Mouse (Mus musculus) c-Kit-positive CD71-positive TER-119-positive erythroid progenitor cells, embryonic 14.5 days (primary cell): ENCODE measurements around the gene Gng12.
A peak's percentile ranks its signal among the peaks of the same experiment; 100 is the strongest.
"Not testable (repeated sequence)": the region's sequence is repeated elsewhere in the genome, so short reads cannot be mapped to it uniquely, and the experiment has no call there.

Source experiments
- DNase-seq: peaks from one replicate; pipeline ENCODE4 v3.0.0-alpha.2; 2013; ENCODE audit warnings: low spot score

Gng12 gene

GRCm38 (mm10) chr6:67029312-67029950 lies 133.2 kb downstream of the Gng12 start:
- DNase-seq, result no peak

- no peak for DNase-seq
These were observed 133.8 kb downstream of the Gng12 start for GRCm38 (mm10) chr6:67029987-67030386.

- no peak for DNase-seq
These were observed 134.2 kb downstream of the Gng12 start for GRCm38 (mm10) chr6:67030416-67030815.

- no peak for DNase-seq
These were observed 134.6 kb downstream of the Gng12 start for GRCm38 (mm10) chr6:67030846-67031245.

- not testable (repeated sequence) for DNase-seq
These were observed 136.4 kb downstream of the Gng12 start for GRCm38 (mm10) chr6:67032551-67032950.

- DNase-seq, result not testable (repeated sequence)
These were observed 136.8 kb downstream of the Gng12 start for GRCm38 (mm10) chr6:67032972-67033371.

DNA sequence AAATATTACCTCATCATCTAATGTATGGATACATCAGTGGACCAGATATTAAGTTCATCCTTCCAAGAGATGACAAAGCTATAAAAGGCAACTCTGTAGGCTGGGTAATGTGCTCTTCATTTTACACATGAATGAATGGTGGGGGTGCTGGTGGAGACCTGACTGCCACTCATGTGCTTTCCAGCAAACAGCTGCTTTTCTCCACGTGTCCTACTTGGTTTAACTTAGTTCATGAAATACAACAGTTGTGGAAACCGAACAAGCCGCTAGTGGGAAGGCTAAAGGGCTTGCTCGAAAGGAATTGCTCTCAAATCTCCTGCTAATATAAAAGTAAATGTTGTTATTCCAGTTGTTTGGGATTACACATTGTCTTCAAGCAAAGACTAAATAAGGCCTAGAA lies 137.4 kb downstream of the Gng12 start:
- DNase-seq, result no peak

DNA sequence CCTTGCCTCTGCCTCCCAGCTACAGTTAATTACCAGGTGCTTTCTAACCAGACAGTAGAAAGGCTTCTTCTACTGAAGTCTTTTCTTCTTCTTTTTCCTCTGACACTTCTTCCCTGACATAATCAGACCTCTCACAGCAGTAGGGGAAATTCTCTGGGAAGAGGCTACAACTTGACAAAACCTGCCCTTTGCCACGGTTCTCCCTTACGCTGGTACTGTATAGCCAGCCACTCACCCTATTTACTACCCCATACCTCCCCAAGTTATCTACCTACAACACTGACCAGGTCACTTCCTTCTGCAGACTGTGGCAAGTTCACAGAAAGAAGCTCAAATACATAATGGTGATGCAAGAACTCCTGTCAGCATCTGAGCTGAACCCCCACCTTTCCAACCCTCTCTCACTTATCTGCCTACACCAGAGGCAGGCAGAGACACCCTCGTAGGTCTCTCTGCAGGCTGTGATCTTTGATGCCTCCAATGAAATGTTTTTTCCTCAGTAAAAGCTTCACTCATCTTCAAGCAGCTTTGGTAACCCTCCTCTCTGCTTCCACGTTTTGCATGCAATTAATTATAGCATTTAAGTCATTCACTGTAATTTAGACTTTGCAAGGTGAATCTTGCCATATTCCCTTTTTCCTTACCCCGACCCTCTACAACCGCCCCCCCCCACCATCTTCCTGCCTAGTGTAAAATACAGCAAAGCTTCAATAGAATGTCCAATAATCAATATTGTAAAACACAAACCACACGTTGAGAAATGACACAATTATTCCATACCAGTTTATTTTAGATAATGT lies 138.3 kb downstream of the Gng12 start:
- DNase-seq, result peak; percentile 83

DNA sequence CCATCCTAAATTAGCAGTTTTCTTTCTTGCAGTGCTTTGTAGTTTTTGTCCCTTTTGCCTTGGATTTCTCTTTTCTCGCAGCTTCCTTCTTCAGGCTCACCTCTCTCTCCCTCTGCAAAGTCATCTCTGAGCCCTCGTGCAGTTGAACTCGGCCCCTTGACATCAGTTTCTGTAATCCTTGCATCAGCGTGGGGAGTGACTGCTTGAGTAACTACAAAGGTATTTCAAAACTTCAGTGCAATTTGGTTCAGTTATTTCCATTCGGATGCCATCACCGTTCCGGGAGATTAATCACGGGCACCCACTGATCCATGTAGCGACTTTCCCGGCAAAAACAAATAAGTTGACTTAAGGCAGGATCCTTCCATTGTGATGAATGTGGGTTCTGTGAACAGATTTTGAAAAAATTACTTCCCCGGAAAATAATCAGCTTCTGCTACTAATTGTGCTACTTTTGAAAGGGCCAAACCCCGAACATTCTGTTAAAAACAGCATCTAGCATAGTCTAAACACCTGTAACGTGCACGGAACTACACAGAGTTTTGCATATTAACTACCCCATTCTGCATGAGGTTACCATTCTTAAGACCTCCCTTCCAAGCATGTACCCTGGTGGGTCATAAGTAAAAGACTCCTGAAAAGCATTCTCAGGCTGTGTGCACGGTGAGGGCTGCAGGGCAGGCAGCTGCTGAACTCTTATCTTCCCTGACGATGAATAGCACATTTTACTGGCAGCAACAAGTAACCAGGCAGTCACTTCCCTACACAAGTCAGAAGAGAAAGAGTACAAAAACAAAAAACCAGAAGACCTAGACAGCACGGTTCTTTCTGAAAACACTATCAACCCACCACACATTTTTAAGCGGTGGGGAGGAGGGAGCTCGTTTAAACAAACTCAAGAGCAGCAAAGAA lies 139.4 kb downstream of the Gng12 start:
- peak; percentile 72 for DNase-seq

GRCm38 (mm10) chr6:67036356-67036811 lies 140.2 kb downstream of the Gng12 start:
- peak; percentile 82 for DNase-seq

GRCm38 (mm10) chr6:67036837-67037628 lies 140.8 kb downstream of the Gng12 start, which contains the start of gene Gadd45a:
Gadd45a (minus strand) TSS chr6:67037457.
- DNase-seq, result peak; percentile 97

DNA sequence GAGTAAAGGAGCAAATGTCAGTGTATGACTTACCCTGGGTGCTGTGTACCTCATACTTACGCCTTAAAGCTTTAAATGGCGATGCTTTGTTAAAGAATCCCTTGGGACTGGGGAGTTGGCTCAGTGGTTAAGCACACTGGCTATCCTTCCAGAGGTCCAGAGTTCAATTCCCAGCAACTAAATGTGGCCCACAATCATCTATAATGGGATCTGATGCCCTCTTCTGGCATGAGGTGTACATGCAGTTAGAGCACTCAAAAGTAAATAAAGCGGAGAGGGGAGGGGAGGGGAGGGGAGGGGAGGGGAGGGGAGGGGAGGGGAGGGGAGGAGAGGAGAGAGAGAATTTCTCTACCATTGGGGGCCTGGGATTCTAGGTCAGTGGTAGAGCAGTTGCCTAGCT lies 142.8 kb downstream of the Gng12 start:
- no peak for DNase-seq

- no peak for DNase-seq
These were observed 144.8 kb downstream of the Gng12 start for GRCm38 (mm10) chr6:67040904-67041410.

DNA sequence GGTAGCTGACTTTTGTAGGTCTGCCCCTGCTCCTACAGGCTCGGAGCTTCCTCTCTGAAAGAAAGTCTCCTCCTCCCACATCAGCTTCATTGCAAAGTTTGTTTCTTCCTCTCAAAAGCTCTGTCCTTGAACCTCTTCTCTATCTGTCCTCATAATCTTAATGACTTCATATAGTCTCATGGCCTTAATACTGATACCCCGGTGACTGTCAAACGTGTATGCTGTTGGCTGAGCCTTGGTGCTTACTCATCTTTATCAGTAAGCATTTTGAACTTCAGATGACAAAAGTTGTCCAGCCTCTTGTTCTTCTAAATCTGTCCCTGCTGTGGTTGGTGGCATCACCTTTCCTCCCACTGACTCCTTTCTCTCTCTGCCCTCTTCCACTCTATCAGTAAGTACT lies 149.2 kb downstream of the Gng12 start:
- no peak for DNase-seq

DNA sequence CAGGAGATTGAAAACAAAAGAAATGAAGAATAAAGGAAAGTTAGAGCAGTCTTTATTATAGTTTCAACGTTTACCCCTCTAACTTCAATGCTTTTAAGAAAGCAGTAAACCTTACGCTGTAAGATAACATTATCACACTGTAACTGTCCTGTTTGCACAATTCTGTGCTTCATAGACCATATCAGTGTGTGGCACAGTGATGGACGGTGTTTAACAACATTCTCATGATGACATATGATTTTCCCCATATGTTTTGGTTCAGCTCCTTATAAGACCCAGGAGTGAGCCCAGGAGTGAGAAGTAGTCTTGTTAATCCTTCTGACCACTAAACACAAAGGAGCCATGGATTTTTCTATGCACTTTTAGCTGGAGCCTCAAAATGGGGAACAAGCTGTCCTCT lies 150.7 kb downstream of the Gng12 start:
- no peak for DNase-seq

- DNase-seq, result no peak
These were observed 152.0 kb downstream of the Gng12 start for GRCm38 (mm10) chr6:67048052-67048691.

- DNase-seq, result peak; percentile 65
These were observed 152.9 kb downstream of the Gng12 start for GRCm38 (mm10) chr6:67048880-67049694.

- DNase-seq, result no peak
These were observed 153.5 kb downstream of the Gng12 start for GRCm38 (mm10) chr6:67049695-67050038.

GRCm38 (mm10) chr6:67050063-67050462 lies 153.9 kb downstream of the Gng12 start:
- DNase-seq, result no peak
